Comparison of ENCODE assay signal across 29 mouse cellular contexts in the genomic region with DNA sequence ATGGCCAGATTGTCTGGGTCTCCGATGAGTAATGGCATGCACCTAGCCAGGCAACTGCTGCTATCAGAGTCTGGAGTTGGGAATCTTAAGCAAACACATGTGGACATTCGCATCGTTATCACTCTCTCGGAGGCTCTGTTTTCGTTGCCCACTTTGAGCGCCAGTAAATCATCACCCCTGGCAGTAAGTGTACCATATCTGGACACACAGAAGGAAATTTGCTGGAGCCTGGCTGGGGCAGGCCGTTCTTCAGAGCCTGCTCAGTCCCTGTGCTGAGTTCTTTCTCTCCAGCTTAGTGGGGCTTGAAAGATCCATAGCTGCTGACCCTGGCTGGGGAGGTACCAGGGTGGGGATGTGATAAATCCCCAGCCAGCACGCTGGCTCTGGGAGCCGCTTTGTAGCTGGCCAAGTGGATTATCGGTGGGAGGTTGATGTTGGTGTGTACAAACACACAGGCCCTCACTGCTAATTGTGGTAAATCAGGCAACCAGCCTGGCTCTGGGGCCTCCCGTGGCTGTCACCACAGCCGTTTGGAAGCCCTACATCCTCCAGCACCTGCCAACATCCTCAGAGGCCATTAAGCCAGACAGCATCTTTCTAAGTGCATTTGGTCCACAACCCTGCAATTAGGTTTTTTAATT. TPM values are rescaled to one million over a fixed set of nuclear protein-coding genes. Genes with fewer than 3 reads are reported as not detected.
A peak's percentile ranks its signal among the peaks of the same experiment; 100 is the strongest.
DNase-seq lines count a peak whose midpoint lies in the region; ATAC-seq lines count a peak whose summit lies in the region.
"Had no signal": no experiment of that assay in that cellular context is flagged by ENCODE, and none has a peak within 500 bp of the region (broad histone marks: within the 10 kb centered on the region; RNA-seq: fewer than 3 reads in every experiment).

No protein-coding gene starts in this region.

- no peaks in the 10 kb centered on the region for H3K9me3 ChIP-seq in heart, embryonic 12.5 days (replicated peaks)
- H3K9me3 ChIP-seq in embryonic facial prominence, embryonic 13.5 days = no peaks in the 10 kb centered on the region
- H3K9me3 ChIP-seq in limb, embryonic 13.5 days = no peaks in the 10 kb centered on the region
- H3K9me3 ChIP-seq: forebrain, embryonic 15.5 days; liver, embryonic 15.5 days; lung, embryonic 15.5 days; midbrain, embryonic 15.5 days had no signal

- H3K4me1 ChIP-seq in heart, embryonic 12.5 days (replicated peaks) = peaks cover 14% of the 10 kb centered on the region
- H3K4me1 ChIP-seq in embryonic facial prominence, embryonic 13.5 days = peaks cover 57% of the 10 kb centered on the region
- peaks cover 59% of the 10 kb centered on the region for H3K4me1 ChIP-seq in limb, embryonic 13.5 days

- H3K27me3 ChIP-seq in heart, embryonic 12.5 days (replicated peaks) = no peaks in the 10 kb centered on the region
- H3K27me3 ChIP-seq in embryonic facial prominence, embryonic 13.5 days = no peaks in the 10 kb centered on the region
- no peaks in the 10 kb centered on the region for H3K27me3 ChIP-seq in limb, embryonic 13.5 days

- DNase-seq in heart, postnatal 10 days = no peak
- DNase-seq in left cerebral cortex, postnatal 4 days = peak; percentile 68
- DNase-seq in left cerebral cortex, adult 8-10 months (ENCODE audit: low spot score in 2 of 2) = no peak
- DNase-seq in thymus, postnatal 14 days = no peak
- no peak for DNase-seq in left cerebral cortex, adult 11 months (ENCODE audit: low spot score)
- DNase-seq: adrenal gland, adult 2 months; cerebellum, adult 18-20 months; cerebellum, postnatal 36 days; embryo, embryonic 11 days; gastrocnemius, postnatal 14 days; heart, postnatal 36 days; kidney, adult 18-20 months; kidney, postnatal 4 days; layer of hippocampus, adult 9-11 months; liver; lung, postnatal 36 days; right cerebral cortex, postnatal 14 days; spleen, adult 18-20 months had no signal

- H3K27ac ChIP-seq in heart, embryonic 12.5 days (ENCODE audit: poor library complexity, severe bottlenecking) = peak overlapping the region; percentile 32; the same call in 1 of the 2 replicates
- H3K27ac ChIP-seq in embryonic facial prominence, embryonic 13.5 days = no peak overlapping the region
- no peak overlapping the region for H3K27ac ChIP-seq in limb, embryonic 13.5 days
- H3K27ac ChIP-seq: forebrain, embryonic 15.5 days; left cerebral cortex, adult 2 months; liver, embryonic 15.5 days; lung, embryonic 15.5 days; midbrain, embryonic 15.5 days had no signal

- H3K9ac ChIP-seq in heart, embryonic 12.5 days = no peak overlapping the region
- peak overlapping the region; percentile 2; the same call in 1 of the 2 replicates for H3K9ac ChIP-seq in embryonic facial prominence, embryonic 13.5 days
- 0 out of 2 replicates have a peak overlapping the region, but pooled peaks have one; percentile 43 for H3K9ac ChIP-seq in limb, embryonic 13.5 days
- H3K9ac ChIP-seq: forebrain, embryonic 15.5 days; liver, embryonic 15.5 days; lung, embryonic 15.5 days; midbrain, embryonic 15.5 days had no signal

- no peak overlapping the region for H3K4me3 ChIP-seq in heart, embryonic 12.5 days
- H3K4me3 ChIP-seq in embryonic facial prominence, embryonic 13.5 days = no peak overlapping the region
- peak overlapping the region; percentile 24 for H3K4me3 ChIP-seq in limb, embryonic 13.5 days
- H3K4me3 ChIP-seq: forebrain, embryonic 15.5 days; left cerebral cortex, adult 2 months; liver, embryonic 15.5 days; lung, embryonic 15.5 days; midbrain, embryonic 15.5 days had no signal

- no peak for ATAC-seq in heart, embryonic 12.5 days (ENCODE audit: insufficient number of reproducible peaks, low FRiP score)
- no peak for ATAC-seq in embryonic facial prominence, embryonic 13.5 days (ENCODE audit: insufficient number of reproducible peaks, insufficient read depth, low FRiP score, low TSS enrichment, low read depth)
- no peak for ATAC-seq in limb, embryonic 13.5 days (ENCODE audit: low FRiP score, low read depth)
- ATAC-seq: forebrain, embryonic 15.5 days; inflammation-experienced regulatory T-cells, adult 6 months; midbrain, embryonic 15.5 days had no signal

- WGBS in heart, embryonic 12.5 days = 20% methylated on average over 12 of the region's 12 CpGs
- WGBS in embryonic facial prominence, embryonic 13.5 days = 66% methylated on average over 12 of the region's 12 CpGs
- WGBS in limb, embryonic 13.5 days = 31% methylated on average over 12 of the region's 12 CpGs

- H3K4me2 ChIP-seq in heart, embryonic 12.5 days = peak overlapping the region; percentile 35
- H3K4me2 ChIP-seq in embryonic facial prominence, embryonic 13.5 days = peak overlapping the region; percentile 14; the same call in 1 of the 2 replicates
- peak overlapping the region; percentile 83 for H3K4me2 ChIP-seq in limb, embryonic 13.5 days (replicated peaks)
- H3K4me2 ChIP-seq: forebrain, embryonic 15.5 days; liver, embryonic 15.5 days; lung, embryonic 15.5 days; midbrain, embryonic 15.5 days had no signal

- intact Hi-C loops in heart, postnatal 10 days (cut with DNase I) = no loop called here
- intact Hi-C loops in left cerebral cortex, postnatal 4 days (cut with DNase I) = no loop called here

- peaks cover 18% of the 10 kb centered on the region for H3K36me3 ChIP-seq in heart, embryonic 12.5 days
- H3K36me3 ChIP-seq in embryonic facial prominence, embryonic 13.5 days = peaks cover 55% of the 10 kb centered on the region
- H3K36me3 ChIP-seq in limb, embryonic 13.5 days = peaks cover 79% of the 10 kb centered on the region
- H3K36me3 ChIP-seq: forebrain, embryonic 15.5 days; liver, embryonic 15.5 days; midbrain, embryonic 15.5 days had no signal

RNA-seq across cellular contexts. Expression of a gene that starts 8.6 kb away (rescaled TPM):
- 41.2 and 41.3 TPM in 2 replicates for polyA plus RNA-seq in heart, embryonic 12.5 days (2016; fragmentation: Nextera tagmentation; extraction: Ambion mirVana)
- 10 to 100 TPM; 43.3 to 51.1 TPM for total RNA-seq in heart, postnatal 10 days (2021)
- total RNA-seq in left cerebral cortex, postnatal 4 days (2021) = 10 to 100 TPM; 61.5 to 68.4 TPM
- 10 to 100 TPM; 36.1 to 41.1 (median 40.3) TPM for total RNA-seq in left cerebral cortex, adult 8-10 months (2022)
- polyA plus RNA-seq in embryonic facial prominence, embryonic 13.5 days (2015; fragmentation: Nextera tagmentation; extraction: Ambion mirVana) = 78.8 and 96.8 TPM in 2 replicates
- polyA plus RNA-seq in limb, embryonic 13.5 days (2015; fragmentation: Nextera tagmentation; extraction: Ambion mirVana) = 120 and 137 TPM in 2 replicates
- total RNA-seq: megakaryocyte-erythroid progenitor cell, adult 5-6 weeks; MEL had no signal
- polyA plus RNA-seq: inflammation-experienced regulatory T-cells, adult 6 months had no signal

Comparison
In these comparisons a context has a peak if more than half of its experiments do, and no peak if none do; other contexts are left out.
1. H3K4me2 ChIP-seq: peak in every context shown above with its lines; median percentile 83 in limb, embryonic 13.5 days; 35 in heart, embryonic 12.5 days; 14 in embryonic facial prominence, embryonic 13.5 days.